Mouse (Mus musculus) liver, postnatal 0 days (tissue): ENCODE results near the gene 4931423N10Rik. TPM values are rescaled to one million over a fixed set of nuclear protein-coding genes. Genes with fewer than 3 reads are reported as not detected.
A peak's percentile ranks its signal among the peaks of the same experiment; 100 is the strongest.
"Not testable (repeated sequence)": the region's sequence is repeated elsewhere in the genome, so short reads cannot be mapped to it uniquely, and the experiment has no call there.

ENCODE experiments used
- ATAC-seq: fragments of 200-750 bp; cut with Nextera tagmentation; 2 replicates; pipeline ENCODE4 v1.8.0; 2017; ENCODE audit warnings: mild to moderate bottlenecking, moderate library complexity
- DNase-seq: peaks from one replicate; pipeline ENCODE4 v3.0.0-alpha.2; 2016
- H3K27ac ChIP-seq: fragments of 300-500 bp; sonication (generic); 2 replicates; pipeline ENCODE4 v1.5.1; 2014; ENCODE audit warnings: antibody characterized with exemption, moderate library complexity, mild to moderate bottlenecking, low read depth
- H3K27me3 ChIP-seq: fragments of 300-500 bp; sonication (generic); 2 replicates; pipeline ENCODE4 v1.6.1; 2014; ENCODE audit warnings: low read length, control low read depth, mixed read lengths; ENCODE audit not compliant: insufficient read depth
- H3K36me3 ChIP-seq: fragments of 300-500 bp; sonication (generic); replicated peaks from 2 replicates; pipeline ENCODE4 v1.6.1; 2014; ENCODE audit warnings: mild to moderate bottlenecking, control low read depth, low read length, moderate library complexity, mixed read lengths; ENCODE audit not compliant: insufficient read depth
- H3K4me1 ChIP-seq: fragments of 300-500 bp; sonication (generic); 2 replicates; pipeline ENCODE4 v1.6.1; 2014; ENCODE audit warnings: antibody characterized with exemption, mild to moderate bottlenecking, control low read depth; ENCODE audit not compliant: insufficient read depth
- H3K4me2 ChIP-seq: fragments of 300-500 bp; sonication (generic); 2 replicates; pipeline ENCODE4 v1.6.1; 2014; ENCODE audit warnings: low read depth, mild to moderate bottlenecking, low read length, moderate library complexity, mixed read lengths
- H3K4me3 ChIP-seq: fragments of 300-500 bp; sonication (generic); 2 replicates; pipeline ENCODE4 v1.5.1; 2014; ENCODE audit warnings: low read depth, low read length
- H3K9ac ChIP-seq: fragments of 300-500 bp; sonication (generic); replicated peaks from 2 replicates; pipeline ENCODE4 v1.6.1; 2014; ENCODE audit warnings: mild to moderate bottlenecking, moderate library complexity
- H3K9me3 ChIP-seq: fragments of 300-500 bp; sonication (generic); 2 replicates; pipeline ENCODE4 v1.6.1; 2016; ENCODE audit warnings: mild to moderate bottlenecking, control low read depth, low read length, mixed read lengths
- CTCF ChIP-seq: sonication (generic); IDR thresholded peaks from 2 replicates; pipeline ENCODE4 v1.5.1; 2016; ENCODE audit warnings: antibody characterized with exemption, low read depth
- EP300 ChIP-seq: IDR thresholded peaks from 2 replicates; pipeline ENCODE4 v1.6.1; 2016; ENCODE audit warnings: antibody characterized with exemption, low read depth, mild to moderate bottlenecking
- WGBS: fragments of 180-500 bp; shearing (Covaris S2); extraction: QIAGEN DNeasy Blood & Tissue Kit; methylation state at CpG from one replicate; pipeline ENCODE4 v1.1.7; 2014; ENCODE audit not compliant: insufficient replicate concordance; 5-methylcytosine and 5-hydroxymethylcytosine counted together
- polyA plus RNA-seq: library from polyadenylated mRNA; unstranded; fragments of >200 nt; fragmentation: Nextera tagmentation; extraction: Ambion mirVana; gene quantifications from 2 replicates; pipeline ENCODE4 v1.2.1, GENCODE M21; 2015

The 4931423N10Rik gene
- polyA plus RNA-seq, 1 experiment from 2014 or later: not detected

DNA sequence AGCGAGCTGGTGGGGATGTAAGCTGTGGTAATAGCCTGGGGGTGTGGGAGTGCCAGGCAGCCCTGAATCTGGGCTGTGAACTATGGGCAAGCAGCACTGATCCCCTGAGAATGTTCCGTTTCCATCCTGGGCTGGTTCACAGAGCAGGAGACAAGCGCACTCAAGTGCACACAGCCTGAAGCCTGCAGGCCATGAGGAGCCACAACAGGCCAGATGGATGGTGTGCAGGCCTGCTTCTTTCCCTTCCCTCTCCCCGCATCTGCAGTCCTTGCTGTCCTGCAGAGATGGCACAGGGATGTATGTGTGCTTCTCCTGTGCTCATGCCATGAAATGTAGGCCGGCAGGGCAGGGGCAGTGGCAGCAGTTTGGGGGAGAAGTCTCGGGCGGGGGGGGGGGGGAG lies 17.9 kb downstream of the 4931423N10Rik start:
- TF ChIP-seq CTCF (no peak), EP300 (no peak)
- H3K4me1 ChIP-seq: no peaks in the 10 kb centered on the region
- DNase-seq (no peak), ATAC-seq (no peak)
- no peaks in the 10 kb centered on the region for H3K36me3 ChIP-seq
- no peaks in the 10 kb centered on the region for H3K27me3 ChIP-seq
- H3K4me3 ChIP-seq: no peak overlapping the region
- 71% methylated on average over 6 of the region's 7 CpGs for WGBS
- no peak overlapping the region for H3K27ac ChIP-seq
- no peaks in the 10 kb centered on the region for H3K9me3 ChIP-seq
- no peak overlapping the region for H3K9ac ChIP-seq
- H3K4me2 ChIP-seq: no peak overlapping the region

- no peak for TF ChIP-seq CTCF
- no peak for TF ChIP-seq EP300
- ATAC-seq (no peak), DNase-seq (no peak)
- Histone ChIP-seq H3K9me3 (no peaks in the 10 kb centered on the region), H3K36me3 (no peaks in the 10 kb centered on the region), H3K9ac (no peak overlapping the region), H3K27ac (no peak overlapping the region), H3K4me2 (no peak overlapping the region), H3K27me3 (peaks cover 6% of the 10 kb centered on the region; the same call in 1 of the 2 replicates), H3K4me1 (no peaks in the 10 kb centered on the region), H3K4me3 (no peak overlapping the region)
- WGBS: 48% methylated on average over 2 of the region's 2 CpGs
These were observed 21.2 kb downstream of the 4931423N10Rik start for GRCm38 (mm10) chr2:23228463-23228862.

- H3K4me3 ChIP-seq: peak overlapping the region; percentile 33
- peak overlapping the region; percentile 68 for H3K4me2 ChIP-seq
- H3K9me3 ChIP-seq: no peaks in the 10 kb centered on the region
- no peaks in the 10 kb centered on the region for H3K36me3 ChIP-seq
- no peaks in the 10 kb centered on the region for H3K4me1 ChIP-seq
- TF ChIP-seq EP300 (no peak), CTCF (no peak)
- peaks cover 6% of the 10 kb centered on the region; the same call in 1 of the 2 replicates for H3K27me3 ChIP-seq
- no peak overlapping the region for H3K9ac ChIP-seq
- WGBS: 3% methylated on average over 20 of the region's 50 CpGs
- no peak for ATAC-seq
- H3K27ac ChIP-seq: no peak overlapping the region
- DNase-seq: no peak
These were observed 26.9 kb downstream of the 4931423N10Rik start for GRCm38 (mm10) chr2:23234065-23234773.

DNA sequence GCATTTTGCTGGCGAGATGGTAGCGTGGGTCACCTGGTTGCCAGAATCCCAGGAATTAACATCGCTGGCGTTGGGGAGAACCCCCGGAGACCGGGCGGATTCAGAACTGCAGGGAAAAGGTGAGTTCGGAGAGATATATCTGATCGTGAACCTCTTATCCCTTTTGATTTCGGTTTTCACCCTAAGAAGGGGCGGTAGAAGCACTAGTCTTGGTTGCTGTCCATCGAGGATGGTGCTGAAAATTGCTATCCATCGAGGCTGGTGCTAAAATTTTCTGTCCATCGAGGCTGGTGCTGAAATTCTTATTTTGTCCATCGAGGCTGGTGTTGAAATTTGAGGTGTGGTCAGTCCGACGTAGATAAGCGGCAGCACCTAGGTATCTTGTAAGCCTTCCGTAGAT lies 83.7 kb downstream of the 4931423N10Rik start:
- not testable (repeated sequence) for DNase-seq, H3K27ac ChIP-seq, H3K27me3 ChIP-seq, ATAC-seq, H3K4me1 ChIP-seq, H3K4me3 ChIP-seq, H3K9ac ChIP-seq, H3K9me3 ChIP-seq, H3K4me2 ChIP-seq, H3K36me3 ChIP-seq
- whole genome bisulfite sequencing: 51% methylated on average over 19 of the region's 19 CpGs

DNA sequence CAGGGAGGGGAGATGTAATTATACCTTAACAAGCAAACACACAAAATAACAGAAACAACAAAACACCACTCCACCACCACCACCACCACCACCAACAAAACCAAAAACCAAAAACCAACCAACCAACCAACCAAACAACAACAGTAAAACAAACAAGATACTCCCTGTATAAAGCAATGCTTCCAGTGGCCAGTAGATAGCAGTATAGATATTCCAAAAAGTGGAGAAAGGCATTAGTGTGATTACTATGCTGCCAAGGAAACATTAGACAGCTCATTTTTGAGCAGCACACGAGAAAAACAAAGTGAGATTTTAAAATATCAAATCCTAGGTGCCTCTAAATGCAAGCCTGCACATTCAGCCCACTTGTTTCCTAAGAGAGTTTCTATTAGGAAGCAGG lies 107.6 kb downstream of the 4931423N10Rik start:
- TF ChIP-seq CTCF (peak; percentile 15; the same call in 1 of the 2 replicates), EP300 (no peak)
- DNase-seq: no peak
- H3K4me2 ChIP-seq: no peak overlapping the region
- ATAC-seq: no peak
- H3K27ac ChIP-seq: no peak overlapping the region
- 17% methylated on average over 1 of the region's 1 CpGs for WGBS
- H3K4me3 ChIP-seq: no peak overlapping the region
- no peak overlapping the region for H3K9ac ChIP-seq
- no peaks in the 10 kb centered on the region for H3K9me3 ChIP-seq
- no peaks in the 10 kb centered on the region for H3K36me3 ChIP-seq
- no peaks in the 10 kb centered on the region for H3K27me3 ChIP-seq
- H3K4me1 ChIP-seq: no peaks in the 10 kb centered on the region

Other genes starting within 250 kb of the 4931423N10Rik start
- gene Abi1, start 167.2 kb upstream of the 4931423N10Rik start, polyA plus RNA-seq: 15.9 and 16.2 TPM in 2 replicates
- 38.3 and 41.5 TPM in 2 replicates for gene Acbd5, start 139.3 kb upstream of the 4931423N10Rik start, polyA plus RNA-seq
- gene Mastl, start 51.5 kb upstream of the 4931423N10Rik start, polyA plus RNA-seq: 1.9 and 2.3 TPM in 2 replicates
- 21.4 and 23.3 TPM in 2 replicates for gene Yme1l1, start 51.1 kb upstream of the 4931423N10Rik start, polyA plus RNA-seq
- not detected in 2 replicates for gene Nxph2, start 113.8 kb downstream of the 4931423N10Rik start, polyA plus RNA-seq